Comparison of ENCODE assay signal across 1 mouse cellular context in the genomic region with DNA sequence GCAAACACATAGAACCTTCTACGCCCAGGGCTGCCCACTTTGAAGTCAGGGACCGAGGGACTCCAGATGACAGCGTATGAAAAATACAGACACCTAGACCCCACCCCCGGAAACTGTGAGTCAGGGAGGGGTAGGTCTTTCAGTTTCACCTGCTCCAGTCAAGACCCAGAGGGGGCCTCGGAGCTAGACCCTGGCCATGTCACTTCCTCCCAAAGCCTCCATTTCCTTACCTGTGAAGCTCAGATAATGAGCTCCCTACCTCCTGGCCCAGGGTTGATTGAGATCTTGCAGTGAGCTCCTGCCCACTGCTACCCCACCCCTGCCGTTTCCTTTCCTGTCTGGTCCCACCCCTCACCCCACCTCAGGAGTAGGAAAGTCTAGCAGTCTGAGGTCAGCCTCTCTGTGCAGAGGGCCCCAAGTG.
TF ChIP-seq lines count a peak whose summit lies in the region.

No protein-coding gene starts in this region.

TF ChIP-seq in CH12.LX, 34 proteins besides CTCF, POLR2A, EP300 and RAD21 (continued from another document):
- TF ChIP-seq USF2 (conservative IDR thresholded peaks at IDR 0.05; ENCODE audit: low read depth, low read length) (no peak), HCFC1 (IDR thresholded peaks at IDR 0.05; ENCODE audit: low read depth, low read length) (peak; percentile 35; the same call in 1 of the 2 replicates), JUND (conservative IDR thresholded peaks at IDR 0.05; ENCODE audit: low read depth, low read length) (peak; percentile 75)
